Mouse (Mus musculus) kidney, embryonic 16.5 days (tissue): Measurements from ENCODE around the gene Cxcl5. TPM values are rescaled to one million over a fixed set of nuclear protein-coding genes. Genes with fewer than 3 reads are reported as not detected.

Experiments used
- ATAC-seq: fragments of 200-750 bp; cut with Nextera tagmentation; 2 replicates; pipeline ENCODE4 v1.8.0; 2017; ENCODE audit warnings: moderate TSS enrichment; ENCODE audit not compliant: low FRiP score, low TSS enrichment
- H3K27ac ChIP-seq: fragments of 300-500 bp; sonication (generic); 2 replicates; pipeline ENCODE4 v1.5.1; 2014; ENCODE audit warnings: low read length
- H3K27me3 ChIP-seq: fragments of 300-500 bp; sonication (generic); 2 replicates; pipeline ENCODE4 v1.6.1; 2014; ENCODE audit warnings: low read length, control low read depth, mixed read lengths; ENCODE audit not compliant: insufficient read depth
- H3K36me3 ChIP-seq: fragments of 300-500 bp; sonication (generic); 2 replicates; pipeline ENCODE4 v1.6.1; 2014; ENCODE audit warnings: low read length, control low read depth, mixed read lengths; ENCODE audit not compliant: insufficient read depth
- H3K4me1 ChIP-seq: fragments of 300-500 bp; sonication (generic); 2 replicates; pipeline ENCODE4 v1.6.1; 2014; ENCODE audit warnings: low read length, control low read depth, mixed read lengths; ENCODE audit not compliant: insufficient read depth
- H3K4me2 ChIP-seq: fragments of 300-500 bp; sonication (generic); replicated peaks from 2 replicates; pipeline ENCODE4 v1.6.1; 2014; ENCODE audit warnings: low read depth, low read length
- H3K4me3 ChIP-seq: fragments of 300-500 bp; sonication (generic); 2 replicates; pipeline ENCODE4 v1.5.1; 2014; ENCODE audit warnings: mild to moderate bottlenecking, low read length
- H3K9ac ChIP-seq: fragments of 300-500 bp; sonication (generic); replicated peaks from 2 replicates; pipeline ENCODE4 v1.6.1; 2014; ENCODE audit warnings: low read length
- H3K9me3 ChIP-seq: fragments of 300-500 bp; sonication (generic); 2 replicates; pipeline ENCODE4 v1.6.1; 2016; ENCODE audit warnings: low read length, control low read depth
- WGBS: fragments of 180-500 bp; shearing (Covaris S2); extraction: QIAGEN DNeasy Blood & Tissue Kit; methylation state at CpG from one replicate; pipeline ENCODE4 v1.1.7; 2014; 5-methylcytosine and 5-hydroxymethylcytosine counted together
- microRNA-seq: library from miRNA; unstranded; fragments of <30 nt; microRNA quantifications from one replicate; pipeline ENCODE4, GENCODE M21; 2016
- polyA plus RNA-seq: library from polyadenylated mRNA; unstranded; fragments of >200 nt; fragmentation: Nextera tagmentation; extraction: Ambion mirVana; gene quantifications from 2 replicates; pipeline ENCODE4 v1.2.1, GENCODE M21; 2015

Cxcl5 gene
- polyA plus RNA-seq, 1 experiment from 2014 or later = not detected

DNA sequence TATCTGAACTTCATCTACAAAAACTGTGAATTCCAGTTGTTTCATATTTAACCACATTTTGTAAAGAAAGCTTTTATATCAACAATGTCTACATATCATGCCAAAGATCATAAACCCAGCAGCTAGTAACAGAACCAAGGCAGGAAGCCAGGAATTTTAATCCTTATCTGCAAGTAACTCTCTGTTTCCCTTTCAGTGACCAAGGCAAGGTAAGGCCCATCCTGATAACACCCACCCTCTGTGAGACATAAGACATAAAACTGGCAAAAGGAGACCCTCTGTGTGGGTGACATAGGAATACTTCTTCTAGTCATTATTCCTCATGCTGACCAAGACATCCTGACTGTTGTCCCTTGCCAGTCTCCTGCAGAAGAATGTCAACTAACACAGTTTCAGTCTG lies 45.4 kb downstream of the Cxcl5 start:
- H3K4me1 ChIP-seq = no peaks in the 10 kb centered on the region
- H3K9me3 ChIP-seq = no peaks in the 10 kb centered on the region
- no peaks in the 10 kb centered on the region for H3K36me3 ChIP-seq
- H3K4me2 ChIP-seq = no peak overlapping the region
- no peak for ATAC-seq
- H3K27me3 ChIP-seq = no peaks in the 10 kb centered on the region
- no peak overlapping the region for H3K27ac ChIP-seq
- H3K4me3 ChIP-seq = no peak overlapping the region
- no peak overlapping the region for H3K9ac ChIP-seq

DNA sequence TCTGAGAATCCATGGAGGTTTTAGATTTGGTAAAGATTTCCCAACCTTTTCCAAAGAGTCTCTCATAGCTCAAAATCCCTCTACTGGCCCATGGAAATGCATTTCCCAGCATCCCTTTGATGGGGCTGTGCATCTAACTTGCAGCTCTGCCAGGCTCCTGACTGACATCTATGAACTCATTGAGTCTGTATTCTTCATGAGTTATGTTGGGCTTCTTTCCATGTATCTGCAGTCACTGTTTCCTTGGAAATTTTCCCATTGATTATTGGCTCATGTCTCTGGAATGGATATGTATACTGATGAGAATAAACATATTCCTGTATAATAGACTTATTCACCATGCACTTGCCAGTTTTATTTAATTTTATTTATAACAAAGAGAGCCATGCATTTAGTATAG lies 46.9 kb downstream of the Cxcl5 start:
- H3K4me2 ChIP-seq = no peak overlapping the region
- ATAC-seq = no peak
- H3K9ac ChIP-seq = no peak overlapping the region
- no peak overlapping the region for H3K4me3 ChIP-seq
- H3K36me3 ChIP-seq = no peaks in the 10 kb centered on the region
- no peaks in the 10 kb centered on the region for H3K4me1 ChIP-seq
- H3K27ac ChIP-seq = no peak overlapping the region
- no peaks in the 10 kb centered on the region for H3K27me3 ChIP-seq
- H3K9me3 ChIP-seq = no peaks in the 10 kb centered on the region

DNA sequence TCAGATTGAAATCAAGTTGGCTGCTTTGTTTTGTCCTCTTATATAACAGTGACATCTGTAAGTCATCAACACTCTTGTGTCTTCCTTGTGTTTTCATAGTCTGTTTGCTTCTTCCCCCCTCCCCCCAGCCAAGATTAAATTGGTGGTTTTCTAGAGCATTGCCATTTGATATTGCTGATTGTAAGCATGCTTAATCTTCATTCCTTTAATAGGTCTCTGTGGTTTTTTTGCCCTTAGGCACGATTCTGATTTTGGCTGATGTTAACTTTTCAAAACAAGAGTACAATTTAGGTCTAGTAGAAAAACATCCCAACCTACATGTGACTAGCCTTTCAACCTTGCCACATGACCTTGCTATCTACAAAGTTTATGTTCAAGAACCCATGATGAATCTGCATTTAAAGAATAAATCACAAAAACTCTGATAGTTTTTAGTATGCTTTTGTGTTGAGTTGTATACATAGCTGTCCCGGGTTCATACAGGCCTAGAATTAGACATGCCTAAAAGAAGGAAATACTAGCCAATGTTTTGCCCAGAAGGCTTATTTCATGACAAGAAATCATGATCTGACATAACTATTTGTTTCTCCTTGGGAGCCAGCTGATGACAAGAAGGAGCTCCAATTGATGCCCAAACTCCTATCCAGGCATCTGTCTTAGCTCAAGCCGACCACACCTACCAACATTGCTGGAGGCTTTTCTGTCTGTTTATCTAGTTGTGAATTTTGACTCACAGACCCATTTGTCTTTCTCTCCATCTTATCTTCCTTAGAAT lies 48.2 kb downstream of the Cxcl5 start:
- Histone ChIP-seq H3K4me3 (no peak overlapping the region), H3K4me1 (no peaks in the 10 kb centered on the region), H3K36me3 (no peaks in the 10 kb centered on the region), H3K27ac (no peak overlapping the region), H3K4me2 (no peak overlapping the region), H3K9ac (no peak overlapping the region), H3K9me3 (no peaks in the 10 kb centered on the region), H3K27me3 (no peaks in the 10 kb centered on the region)
- WGBS = 67% methylated on average over 3 of the region's 3 CpGs
- no peak for ATAC-seq

Small RNAs within 50 kb of the gene (microRNA-seq; reads per million reads assigned to microRNA genes)
- not detected for gene Gm24322

Other genes with a start within 250 kb of the Cxcl5 start
- 11.6 and 12.8 TPM in 2 replicates for gene Afm, start 240.4 kb upstream of the Cxcl5 start, polyA plus RNA-seq
- gene 5830473C10Rik, start 198.3 kb upstream of the Cxcl5 start, polyA plus RNA-seq = 0.35 and 0.39 TPM in 2 replicates
- gene Rassf6, start 118.7 kb upstream of the Cxcl5 start, polyA plus RNA-seq = 18.1 and 18.9 TPM in 2 replicates
- gene Ppbp, start 9.2 kb downstream of the Cxcl5 start, polyA plus RNA-seq = 1.5 and 1.9 TPM in 2 replicates
- gene Pf4, start 13.1 kb downstream of the Cxcl5 start, polyA plus RNA-seq = 39.7 and 44.8 TPM in 2 replicates
- not detected in 2 replicates for gene Cxcl3, start 26.7 kb downstream of the Cxcl5 start, polyA plus RNA-seq
- 0.61 TPM in 1 of 2 replicates, not detected in the other for gene Cxcl15, start 35.2 kb downstream of the Cxcl5 start, polyA plus RNA-seq
- 0.75 and 1.5 TPM in 2 replicates for gene Cxcl1, start 131.9 kb downstream of the Cxcl5 start, polyA plus RNA-seq
- gene Cxcl2, start 144.5 kb downstream of the Cxcl5 start, polyA plus RNA-seq = 0.10 TPM in 1 of 2 replicates, not detected in the other
- gene Mthfd2l, start 171.8 kb downstream of the Cxcl5 start, polyA plus RNA-seq = 40.0 and 41.5 TPM in 2 replicates